Mouse (Mus musculus) MEL (cell line): ENCODE measurements around the gene Trappc11. TPM values are rescaled to one million over a fixed set of nuclear protein-coding genes. Genes with fewer than 3 reads are reported as not detected.

Source experiments
- DNase-seq: peaks from one replicate; pipeline ENCODE4 v3.0.0; 2011; ENCODE audit warnings: low read depth, low spot score
- H3K27ac ChIP-seq: 2 replicates; pipeline ENCODE4 v1.5.1; 2012; ENCODE audit warnings: low read depth, mild to moderate bottlenecking, control low read depth, low read length, moderate library complexity; ENCODE audit not compliant: control insufficient read depth
- H3K27me3 ChIP-seq, 2 experiments: fragments of 150-350 bp in 1 of 2; sonication (generic) in 1 of 2; 2 replicates each; pipeline ENCODE4 v1.6.1; 2012; ENCODE audit warnings: low read length in 2 of 2, mild to moderate bottlenecking in 2 of 2, improper control_type of control experiment in 1 of 2, moderate library complexity in 1 of 2; ENCODE audit not compliant: insufficient read depth in 2 of 2, control insufficient read depth in 1 of 2
- H3K36me3 ChIP-seq, 2 experiments: 2 replicates each; pipeline ENCODE4 v1.6.1; 2012 to 2014; ENCODE audit warnings: low read length in 2 of 2, improper control_type of control experiment in 1 of 2, inconsistent platforms in 1 of 2, mild to moderate bottlenecking in 1 of 2; ENCODE audit not compliant: insufficient read depth in 2 of 2, control insufficient read depth in 1 of 2
- H3K4me1 ChIP-seq, 2 experiments: fragments of 150-350 bp in 1 of 2; sonication (generic) in 1 of 2; 2 replicates each; pipeline ENCODE4 v1.6.1; 2012; ENCODE audit warnings: low read length in 2 of 2, improper control_type of control experiment in 1 of 2, mild to moderate bottlenecking in 1 of 2; ENCODE audit not compliant: insufficient read depth in 2 of 2, control insufficient read depth in 1 of 2
- H3K4me3 ChIP-seq, 2 experiments: fragments of 150-350 bp in 1 of 2; sonication (generic) in 1 of 2; 2 replicates each; pipeline ENCODE4 v1.5.1; 2012; ENCODE audit warnings: low read depth in 2 of 2, low read length in 2 of 2, mild to moderate bottlenecking in 2 of 2, moderate library complexity in 2 of 2, control low read depth in 1 of 2, improper control_type of control experiment in 1 of 2; ENCODE audit not compliant: control insufficient read depth in 1 of 2, insufficient read depth in 1 of 2
- H3K79me2 ChIP-seq: 2 replicates; pipeline ENCODE4 v1.6.1; 2012; ENCODE audit warnings: mild to moderate bottlenecking, low read length, moderate library complexity; ENCODE audit not compliant: control insufficient read depth, poor library complexity, insufficient read depth
- H3K9ac ChIP-seq: 2 replicates; pipeline ENCODE4 v1.6.1; 2012; ENCODE audit warnings: low read depth, mild to moderate bottlenecking, control low read depth, low read length, moderate library complexity; ENCODE audit not compliant: control insufficient read depth, poor library complexity, severe bottlenecking
- H3K9me3 ChIP-seq: fragments of 150-350 bp; sonication (generic); replicated peaks from 2 replicates; pipeline ENCODE4 v1.6.1; 2012; ENCODE audit warnings: mild to moderate bottlenecking, low read length, improper control_type of control experiment, moderate library complexity; ENCODE audit not compliant: insufficient read depth
- CHD1 ChIP-seq: IDR thresholded peaks from 2 replicates; pipeline ENCODE4 v1.6.1; 2012; ENCODE audit warnings: low read depth, mild to moderate bottlenecking, inconsistent platforms, low read length, improper control_type of control experiment
- ETS1 ChIP-seq: IDR thresholded peaks from 2 replicates; pipeline ENCODE4 v1.6.1; 2012; ENCODE audit warnings: low read depth, mild to moderate bottlenecking, inconsistent platforms, low read length, improper control_type of control experiment, moderate library complexity
- GABPA ChIP-seq: IDR thresholded peaks from 2 replicates; pipeline ENCODE4 v1.6.1; 2012; ENCODE audit warnings: low read depth, mild to moderate bottlenecking, inconsistent platforms, low read length, improper control_type of control experiment, moderate library complexity
- GATA1 ChIP-seq: IDR thresholded peaks from 2 replicates; pipeline ENCODE4 v1.6.1; 2011; ENCODE audit warnings: low read depth, low read length, improper control_type of control experiment
- KAT2A ChIP-seq: conservative IDR thresholded peaks from 2 replicates; pipeline ENCODE4 v1.6.1; 2012; ENCODE audit warnings: low read depth, low read length, improper control_type of control experiment, inconsistent platforms
- MXI1 ChIP-seq: IDR thresholded peaks from 2 replicates; pipeline ENCODE4 v1.6.1; 2011; ENCODE audit warnings: mild to moderate bottlenecking, low read depth, low read length, improper control_type of control experiment
- MYC ChIP-seq: IDR thresholded peaks from 2 replicates; pipeline ENCODE4 v1.6.1; 2011; ENCODE audit warnings: low read depth, mild to moderate bottlenecking, low read length, improper control_type of control experiment, moderate library complexity
- TCF12 ChIP-seq: IDR thresholded peaks from 2 replicates; pipeline ENCODE4 v1.6.1; 2014; ENCODE audit warnings: low read depth, mild to moderate bottlenecking, inconsistent platforms, low read length, improper control_type of control experiment, moderate library complexity
- UBTF ChIP-seq: IDR thresholded peaks from 2 replicates; pipeline ENCODE4 v1.6.1; 2012; ENCODE audit warnings: low read depth, mild to moderate bottlenecking, inconsistent platforms, low read length, improper control_type of control experiment, moderate library complexity, borderline replicate concordance; ENCODE audit not compliant: insufficient read depth
- ZKSCAN1 ChIP-seq: IDR thresholded peaks from 2 replicates; pipeline ENCODE4 v1.6.1; 2012; ENCODE audit warnings: low read depth, mild to moderate bottlenecking, inconsistent platforms, low read length, improper control_type of control experiment, moderate library complexity
- ZMIZ1 ChIP-seq: IDR thresholded peaks from 2 replicates; pipeline ENCODE4 v1.6.1; 2012; ENCODE audit warnings: low read depth, mild to moderate bottlenecking, inconsistent platforms, low read length, improper control_type of control experiment, moderate library complexity
- polyA plus RNA-seq, 2 experiments: library from polyadenylated mRNA; stranded (reverse) in 1 of 2; unstranded in 1 of 2; fragments of >175 nt in 1 of 2; fragments of >200 nt in 1 of 2; gene quantifications; 2 replicates each; pipeline versions ENCODE4 v1.2.1 to v1.2.4; 2012; ENCODE audit warnings: low replicate concordance in 2 of 2, low read depth in 1 of 2; ENCODE audit not compliant: insufficient read length in 2 of 2, insufficient read depth in 1 of 2, missing spikeins in 1 of 2
- total RNA-seq: library from RNA; depleted of rRNA; stranded (reverse); fragments of 300-350 nt; gene quantifications from 2 replicates; pipeline ENCODE4 v1.2.3, GENCODE M21; 2012

Trappc11 gene
- total and polyA plus RNA-seq, 3 experiments, result 22.8 to 30.1 TPM; not detected in 1

DNA sequence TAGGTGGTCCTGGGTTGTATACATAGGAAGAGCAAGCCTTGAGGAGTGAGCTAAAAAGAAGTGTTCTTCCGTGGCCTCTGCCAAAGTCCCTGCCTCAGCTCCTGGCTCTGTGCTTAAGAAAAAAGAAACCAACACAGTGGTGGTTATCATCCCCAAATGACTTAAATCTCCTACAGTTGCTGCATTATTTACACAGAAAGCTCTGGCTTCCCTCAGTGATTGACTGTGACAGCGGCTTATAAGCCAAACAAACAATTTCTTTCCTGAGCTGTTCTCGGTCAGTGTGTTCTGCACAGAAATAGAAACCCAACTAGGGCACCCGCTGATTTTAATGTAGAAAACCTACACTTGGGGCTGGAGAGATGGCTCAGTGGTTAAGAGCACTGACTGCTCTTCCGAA lies 34.8 kb upstream of the Trappc11 start:
- TF ChIP-seq ETS1, result no peak
- no peak for TF ChIP-seq TCF12
- TF ChIP-seq UBTF, result no peak
- no peak for TF ChIP-seq KAT2A
- TF ChIP-seq MXI1, result no peak
- no peak for TF ChIP-seq ZKSCAN1
- no peaks in the 10 kb centered on the region for H3K79me2 ChIP-seq
- H3K27me3 ChIP-seq, result no peaks in the 10 kb centered on the region
- no peak overlapping the region for H3K4me3 ChIP-seq
- H3K27ac ChIP-seq, result no peak overlapping the region
- H3K9me3 ChIP-seq, result no peaks in the 10 kb centered on the region
- no peak overlapping the region for H3K9ac ChIP-seq
- no peaks in the 10 kb centered on the region for H3K36me3 ChIP-seq
- no peak for DNase-seq
- no peaks in the 10 kb centered on the region for H3K4me1 ChIP-seq

GRCm38 (mm10) chr8:47566551-47566950 lies 33.3 kb upstream of the Trappc11 start:
- H3K4me3 ChIP-seq, result no peak overlapping the region
- H3K27ac ChIP-seq, result no peak overlapping the region
- no peaks in the 10 kb centered on the region for H3K27me3 ChIP-seq
- H3K9ac ChIP-seq, result no peak overlapping the region
- no peak for TF ChIP-seq GABPA
- TF ChIP-seq UBTF, result no peak
- no peak for TF ChIP-seq MYC
- TF ChIP-seq CHD1, result no peak
- no peaks in the 10 kb centered on the region for H3K4me1 ChIP-seq
- H3K79me2 ChIP-seq, result no peaks in the 10 kb centered on the region
- no peaks in the 10 kb centered on the region for H3K9me3 ChIP-seq
- no peaks in the 10 kb centered on the region for H3K36me3 ChIP-seq
- no peak for DNase-seq

DNA sequence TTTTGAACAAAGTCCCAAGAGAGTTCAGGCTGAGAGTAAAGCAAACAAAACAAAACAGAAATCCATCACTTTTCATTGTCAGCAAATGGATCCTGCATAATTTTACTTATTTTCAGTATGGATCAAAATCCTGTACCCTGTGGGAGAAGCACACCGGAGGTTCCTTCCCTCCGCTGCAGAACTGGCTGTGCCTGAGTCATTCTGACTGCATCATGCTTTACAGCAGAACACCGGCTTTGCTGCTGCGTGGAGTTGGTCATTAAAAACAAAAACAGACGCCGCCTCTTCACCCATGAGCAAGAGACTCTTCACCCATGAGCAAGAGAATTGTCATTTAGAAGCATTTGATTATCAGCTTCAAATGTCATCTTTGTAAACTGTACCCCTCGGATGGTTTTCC lies 27.5 kb upstream of the Trappc11 start:
- Histone ChIP-seq H3K4me1 (no peaks in the 10 kb centered on the region), H3K4me3 (no peak overlapping the region), H3K27me3 (peaks cover 0 to 1% of the 10 kb centered on the region in 2 experiments; a peak in 1 of 4 replicates), H3K27ac (no peak overlapping the region), H3K9ac (no peak overlapping the region), H3K36me3 (no peaks in the 10 kb centered on the region), H3K79me2 (no peaks in the 10 kb centered on the region), H3K9me3 (no peaks in the 10 kb centered on the region)
- TF ChIP-seq ZMIZ1, result no peak
- TF ChIP-seq UBTF, result no peak
- no peak for TF ChIP-seq GATA1
- no peak for DNase-seq
